Mouse (Mus musculus) kidney, adult 2 months (tissue): ENCODE results near the gene Vps36.

Experiments
- CTCF ChIP-seq: fragments of 200-500 bp; conservative IDR thresholded peaks from 2 replicates; pipeline ENCODE4 v1.5.1; 2011; ENCODE audit warnings: low read depth, mild to moderate bottlenecking, control low read depth, low read length, moderate library complexity, mixed read lengths; ENCODE audit not compliant: insufficient read depth, insufficient read length
- POLR2A ChIP-seq: fragments of 200-500 bp; IDR thresholded peaks from one replicate; pipeline ENCODE4 v1.6.1; 2011; ENCODE audit warnings: low read depth, low read length, control low read depth

DNA sequence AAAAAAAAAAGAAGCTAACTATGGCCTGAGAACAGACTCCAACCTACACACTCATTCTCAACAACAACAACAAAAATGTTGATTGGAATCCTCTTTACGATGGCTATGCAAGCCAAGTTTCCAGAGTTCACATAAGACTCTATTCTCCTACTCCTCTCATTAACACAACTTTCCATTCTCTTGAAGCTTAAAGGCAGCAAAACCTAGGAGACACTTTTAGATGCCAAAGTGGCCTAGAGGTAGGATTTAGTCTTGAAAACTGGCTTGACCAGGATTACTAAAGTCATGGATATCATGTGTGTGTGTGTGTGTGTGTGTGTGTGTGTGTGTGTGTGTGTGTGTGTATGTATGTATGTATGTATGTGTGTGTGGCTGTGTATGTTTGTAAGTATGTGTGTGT lies 72.6 kb downstream of the Vps36 start:
- no peak for TF ChIP-seq CTCF
- TF ChIP-seq POLR2A, result no peak
